Mouse (Mus musculus): ENCODE data around the gene Add3. TPM values are rescaled to one million over a fixed set of nuclear protein-coding genes. Genes with fewer than 3 reads are reported as not detected.

Add3 gene
- total RNA-seq, 2 experiments from 2014 or later, result 29.2 to 39.1 TPM

Other genes starting within 250 kb of the Add3 start
- 10 to 100 TPM; 57.8 to 83.8 TPM for gene Xpnpep1, start 100.2 kb upstream of the Add3 start, total RNA-seq (2021)
- gene Mxi1, start 170.1 kb downstream of the Add3 start, total RNA-seq (2021), result 10 to 100 TPM; 29.2 to 35.0 TPM
- not detected for gene Gm10197, start 231.3 kb downstream of the Add3 start, total RNA-seq (2021)

Measured in adrenal gland, adult 18-20 months (tissue).